Mouse (Mus musculus) erythroblast, embryonic 14.5 days (primary cell): ENCODE measurements around the gene Ptgdr. TPM values are rescaled to one million over a fixed set of nuclear protein-coding genes. Genes with fewer than 3 reads are reported as not detected.
"Not testable (repeated sequence)": the region's sequence is repeated elsewhere in the genome, so short reads cannot be mapped to it uniquely, and the experiment has no call there.

Experiments
- H3K27me3 ChIP-seq: 2 replicates; pipeline ENCODE4 v1.6.1; 2012; ENCODE audit warnings: inconsistent platforms; ENCODE audit not compliant: control insufficient read depth
- H3K36me3 ChIP-seq: 2 replicates; pipeline ENCODE4 v1.6.1; 2012; ENCODE audit warnings: mild to moderate bottlenecking, inconsistent platforms; ENCODE audit not compliant: control insufficient read depth
- H3K4me1 ChIP-seq: 2 replicates; pipeline ENCODE4 v1.6.1; 2012; ENCODE audit warnings: inconsistent platforms; ENCODE audit not compliant: control insufficient read depth
- H3K4me3 ChIP-seq: replicated peaks from 2 replicates; pipeline ENCODE3; 2012; ENCODE audit warnings: moderate library complexity, mild to moderate bottlenecking, inconsistent platforms
- H3K9me3 ChIP-seq: 2 replicates; pipeline ENCODE4 v1.6.1; 2012; ENCODE audit warnings: low read length, inconsistent platforms, mixed read lengths; ENCODE audit not compliant: control insufficient read depth
- GATA1 ChIP-seq: IDR thresholded peaks from 2 replicates; pipeline ENCODE4 v1.6.1; 2012; ENCODE audit warnings: low read length, inconsistent platforms, mixed read lengths
- TAL1 ChIP-seq: IDR thresholded peaks from 3 replicates; pipeline ENCODE4 v1.6.1; 2012; ENCODE audit warnings: low read length, inconsistent platforms, mixed read lengths
- polyA plus RNA-seq: library from polyadenylated mRNA; stranded (reverse); fragments of >175 nt; gene quantifications from 2 replicates; pipeline ENCODE4 v1.2.3, GENCODE M21; 2012

Ptgdr gene
- polyA plus RNA-seq, 1 experiment: not detected

DNA sequence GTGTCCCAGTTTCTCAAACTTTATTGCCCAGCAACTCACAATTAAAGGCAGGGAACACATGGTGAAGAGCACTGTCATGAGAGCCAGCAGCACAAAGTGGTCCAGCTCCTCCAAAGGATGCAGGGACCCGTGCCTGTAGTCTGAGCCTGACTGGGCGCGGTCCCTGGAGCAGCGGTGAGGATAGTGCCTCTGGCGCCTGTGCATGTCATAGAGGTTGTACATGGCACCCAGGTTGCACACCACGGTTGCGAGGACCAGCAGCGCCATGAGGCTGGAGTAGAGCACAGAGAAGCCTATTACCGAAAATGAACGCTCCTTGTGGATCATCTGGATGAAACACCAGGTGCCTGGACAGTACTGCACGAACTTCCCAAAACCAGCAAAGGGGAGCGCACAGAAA is 803 bp downstream of the Ptgdr start:
- Histone ChIP-seq H3K36me3 (no peaks in the 10 kb centered on the region), H3K4me3 (no peak overlapping the region), H3K9me3 (no peaks in the 10 kb centered on the region), H3K4me1 (no peaks in the 10 kb centered on the region), H3K27me3 (peaks cover 17% of the 10 kb centered on the region)
- TF ChIP-seq GATA1 (no peak), TAL1 (no peak)

- not testable (repeated sequence) for H3K36me3 ChIP-seq, H3K4me1 ChIP-seq, H3K4me3 ChIP-seq, H3K27me3 ChIP-seq, H3K9me3 ChIP-seq
These were observed 8.5 kb downstream of the Ptgdr start for GRCm38 (mm10) chr14:44850637-44851036.

DNA sequence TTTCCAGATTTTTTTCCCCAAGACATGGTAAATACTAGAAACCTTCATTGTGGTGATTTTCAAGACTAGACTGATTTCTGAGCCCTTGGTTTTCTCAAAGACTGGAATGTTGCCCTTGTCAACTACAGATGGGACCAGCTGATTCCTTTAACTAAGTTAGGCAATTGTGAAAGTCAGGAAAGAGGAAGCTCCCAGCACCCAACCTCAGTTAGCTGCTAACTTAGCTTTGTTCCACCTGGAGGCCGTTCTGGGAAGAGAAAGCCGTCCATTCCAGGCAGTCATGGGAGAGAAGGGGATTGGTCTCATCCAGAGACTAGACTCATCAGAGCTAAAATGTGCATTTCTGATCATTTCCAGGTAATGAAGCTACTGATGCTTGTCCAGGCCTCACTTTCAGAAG is 11.4 kb downstream of the Ptgdr start:
- no peak overlapping the region for H3K4me3 ChIP-seq
- H3K9me3 ChIP-seq: no peaks in the 10 kb centered on the region
- H3K4me1 ChIP-seq: no peaks in the 10 kb centered on the region
- H3K36me3 ChIP-seq: no peaks in the 10 kb centered on the region
- TF ChIP-seq TAL1: no peak
- no peak for TF ChIP-seq GATA1
- no peaks in the 10 kb centered on the region for H3K27me3 ChIP-seq

DNA sequence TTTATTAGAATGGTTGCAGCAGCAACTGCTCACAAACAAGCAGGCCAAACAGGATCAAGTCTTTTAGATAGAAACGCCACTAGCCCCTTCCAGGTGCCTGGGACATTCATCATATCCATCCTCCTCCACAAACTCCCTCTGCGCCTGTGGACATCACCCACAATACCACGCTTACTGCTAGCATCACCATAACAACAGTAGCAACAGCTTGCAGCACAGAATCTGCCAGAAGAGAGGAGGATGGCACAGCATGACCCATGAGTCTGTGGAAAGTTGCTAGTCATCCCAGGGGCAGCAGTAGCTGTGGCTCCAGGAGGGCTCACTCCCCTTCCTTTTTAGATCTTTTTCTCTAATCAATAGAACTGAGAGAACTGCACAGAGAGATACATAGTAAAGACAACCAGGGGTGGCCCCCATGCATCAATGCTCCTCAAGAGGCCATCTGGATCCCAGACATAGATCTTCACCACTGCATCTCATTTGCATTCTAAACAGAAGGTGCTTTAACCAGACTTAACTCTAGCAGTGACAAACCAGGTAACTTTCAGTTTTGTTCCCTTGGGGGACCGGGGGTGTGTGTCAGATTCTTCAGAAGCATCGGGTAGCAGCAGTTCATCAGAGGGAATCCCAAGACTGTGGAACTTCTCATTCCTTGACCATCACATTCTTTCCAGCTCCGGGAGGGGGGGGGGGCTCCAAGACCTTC is 12.5 kb downstream of the Ptgdr start:
- H3K27me3 ChIP-seq: no peaks in the 10 kb centered on the region
- H3K4me3 ChIP-seq: no peak overlapping the region
- no peak for TF ChIP-seq TAL1
- TF ChIP-seq GATA1: no peak
- no peaks in the 10 kb centered on the region for H3K4me1 ChIP-seq
- no peaks in the 10 kb centered on the region for H3K36me3 ChIP-seq
- no peaks in the 10 kb centered on the region for H3K9me3 ChIP-seq

GRCm38 (mm10) chr14:44843768-44844755 is 15.1 kb downstream of the Ptgdr start:
- Histone ChIP-seq H3K36me3 (no peaks in the 10 kb centered on the region), H3K4me3 (no peak overlapping the region), H3K9me3 (no peaks in the 10 kb centered on the region), H3K4me1 (no peaks in the 10 kb centered on the region), H3K27me3 (no peaks in the 10 kb centered on the region)
- TF ChIP-seq GATA1 (no peak), TAL1 (no peak)

DNA sequence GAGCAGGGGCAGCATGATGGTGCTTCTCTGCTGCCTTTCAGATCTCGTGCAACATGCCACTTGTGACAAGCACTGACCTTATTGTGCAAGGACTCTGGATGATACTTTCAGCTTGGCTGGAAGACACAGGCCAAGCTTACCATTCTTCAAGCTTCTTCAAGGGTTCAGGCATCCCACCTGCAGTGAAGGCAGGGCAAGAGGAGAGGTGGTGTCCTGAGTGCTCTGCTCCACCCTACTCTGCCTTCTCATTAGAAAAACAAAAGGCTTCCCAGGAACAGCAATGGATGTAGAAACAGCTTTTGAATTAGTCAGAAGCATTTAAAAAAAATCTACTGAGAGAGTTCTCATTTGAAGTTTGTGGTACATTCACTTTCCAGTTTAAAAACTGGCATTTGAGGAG is 20.5 kb downstream of the Ptgdr start:
- H3K4me1 ChIP-seq: no peaks in the 10 kb centered on the region
- TF ChIP-seq TAL1 (no peak), GATA1 (no peak)
- no peaks in the 10 kb centered on the region for H3K9me3 ChIP-seq
- H3K27me3 ChIP-seq: no peaks in the 10 kb centered on the region
- no peaks in the 10 kb centered on the region for H3K36me3 ChIP-seq
- H3K4me3 ChIP-seq: no peak overlapping the region

DNA sequence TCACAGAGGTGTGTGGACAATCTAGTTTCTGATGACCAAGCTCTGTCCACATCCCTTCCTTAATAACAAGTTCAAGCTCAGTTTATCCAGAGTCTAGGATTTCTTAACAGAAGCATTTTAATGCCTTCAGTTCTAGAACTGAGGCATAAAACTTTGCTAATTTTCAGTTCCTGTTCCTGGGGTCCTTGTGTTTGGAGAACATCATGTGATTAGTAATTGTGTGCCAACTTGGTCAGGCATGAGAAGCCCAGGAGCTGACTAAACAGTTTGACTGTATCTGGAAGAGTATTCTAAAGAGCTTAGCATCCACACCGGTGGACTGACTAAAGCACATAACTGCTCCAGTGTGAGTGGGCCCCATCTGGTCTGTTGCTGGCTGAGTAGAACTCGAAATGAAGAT is 24.0 kb downstream of the Ptgdr start:
- no peaks in the 10 kb centered on the region for H3K9me3 ChIP-seq
- TF ChIP-seq GATA1: no peak
- no peak for TF ChIP-seq TAL1
- H3K27me3 ChIP-seq: no peaks in the 10 kb centered on the region
- H3K4me1 ChIP-seq: no peaks in the 10 kb centered on the region
- no peak overlapping the region for H3K4me3 ChIP-seq
- no peaks in the 10 kb centered on the region for H3K36me3 ChIP-seq

- H3K27me3 ChIP-seq, H3K36me3 ChIP-seq, H3K9me3 ChIP-seq, H3K4me3 ChIP-seq, H3K4me1 ChIP-seq: not testable (repeated sequence)
These were observed 25.0 kb downstream of the Ptgdr start for GRCm38 (mm10) chr14:44834134-44834533.

GRCm38 (mm10) chr14:44833096-44833495 is 26.1 kb downstream of the Ptgdr start:
- not testable (repeated sequence) for H3K9me3 ChIP-seq, H3K36me3 ChIP-seq, H3K4me1 ChIP-seq, H3K4me3 ChIP-seq, H3K27me3 ChIP-seq
